Mouse (Mus musculus) embryonic fibroblast, embryonic 13.5 days (primary cell): ENCODE data around the gene Cacna1a.

ENCODE experiments used
- CTCF ChIP-seq: IDR thresholded peaks from 2 replicates; pipeline ENCODE4 v1.5.1; 2011; ENCODE audit warnings: mild to moderate bottlenecking, control low read depth, low read length, moderate library complexity, borderline replicate concordance; ENCODE audit not compliant: insufficient read depth
- POLR2A ChIP-seq: IDR thresholded peaks from 2 replicates; pipeline ENCODE4 v1.6.1; 2011; ENCODE audit warnings: low read depth, mild to moderate bottlenecking, control low read depth, low read length, moderate library complexity

DNA sequence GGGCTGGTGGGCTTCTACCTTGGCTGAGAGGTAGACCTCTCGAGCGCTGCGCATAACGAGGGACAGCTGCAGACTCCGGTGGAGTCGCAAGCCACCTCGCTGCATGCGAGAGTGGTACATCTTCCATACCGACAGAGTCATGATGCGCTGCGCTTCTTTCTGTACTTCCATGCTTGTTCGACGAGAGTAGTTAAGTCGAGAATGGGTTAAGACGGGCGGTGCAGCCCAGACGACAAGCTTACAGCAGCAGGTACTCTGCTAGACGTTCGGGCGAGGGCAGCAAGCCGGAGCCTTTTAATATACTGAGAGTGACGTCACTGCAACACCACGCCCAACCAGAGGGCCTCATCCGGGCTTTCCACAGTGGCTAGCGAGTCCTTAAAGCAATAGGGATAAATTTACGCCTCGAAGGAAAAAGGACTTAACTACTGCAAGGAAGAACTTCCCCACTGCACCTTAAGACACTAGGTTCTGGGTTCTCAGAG is 274.4 kb downstream of the Cacna1a start, which contains the start of gene Ier2:
- no peak for TF ChIP-seq CTCF
- peak; percentile 100 for TF ChIP-seq POLR2A
